Mouse (Mus musculus) limb, embryonic 12.5 days (tissue): ENCODE measurements around the gene Nos1. TPM values are rescaled to one million over a fixed set of nuclear protein-coding genes. Genes with fewer than 3 reads are reported as not detected.

ENCODE experiments used
- ATAC-seq: fragments of 200-750 bp; cut with Nextera tagmentation; 2 replicates; pipeline ENCODE4 v1.8.0; 2017; ENCODE audit warnings: low read depth, moderate TSS enrichment; ENCODE audit not compliant: insufficient number of reproducible peaks, insufficient read depth, low FRiP score, low TSS enrichment
- H3K27ac ChIP-seq: fragments of 300-500 bp; sonication (generic); 2 replicates; pipeline ENCODE4 v1.5.1; 2016; ENCODE audit warnings: mild to moderate bottlenecking, moderate library complexity
- H3K27me3 ChIP-seq: fragments of 300-500 bp; sonication (generic); 2 replicates; pipeline ENCODE4 v1.6.1; 2016; ENCODE audit warnings: mild to moderate bottlenecking, moderate library complexity
- H3K36me3 ChIP-seq: fragments of 300-500 bp; sonication (generic); 2 replicates; pipeline ENCODE4 v1.6.1; 2016; ENCODE audit warnings: mild to moderate bottlenecking, moderate library complexity
- H3K4me1 ChIP-seq: fragments of 300-500 bp; sonication (generic); replicated peaks from 2 replicates; pipeline ENCODE4 v1.6.1; 2016
- H3K4me2 ChIP-seq: fragments of 300-500 bp; sonication (generic); 2 replicates; pipeline ENCODE4 v1.6.1; 2016; ENCODE audit warnings: mild to moderate bottlenecking, moderate library complexity
- H3K4me3 ChIP-seq: fragments of 300-500 bp; sonication (generic); replicated peaks from 2 replicates; pipeline ENCODE4 v1.5.1; 2016; ENCODE audit warnings: mild to moderate bottlenecking
- H3K9ac ChIP-seq: fragments of 300-500 bp; sonication (generic); replicated peaks from 2 replicates; pipeline ENCODE4 v1.6.1; 2016; ENCODE audit warnings: mild to moderate bottlenecking, moderate library complexity
- H3K9me3 ChIP-seq: fragments of 300-500 bp; sonication (generic); 2 replicates; pipeline ENCODE4 v1.6.1; 2016; ENCODE audit warnings: mild to moderate bottlenecking, moderate library complexity
- WGBS: fragments of 180-500 bp; shearing (Covaris S2); methylation state at CpG from one replicate; pipeline ENCODE4 v1.1.7; 2016; 5-methylcytosine and 5-hydroxymethylcytosine counted together
- polyA plus RNA-seq: library from polyadenylated mRNA; unstranded; fragments of >200 nt; fragmentation: Nextera tagmentation; extraction: Ambion mirVana; gene quantifications from 2 replicates; pipeline ENCODE4 v1.2.1, GENCODE M21; 2016

Nos1 gene
- polyA plus RNA-seq, 1 experiment from 2014 or later = 0.21 TPM

DNA sequence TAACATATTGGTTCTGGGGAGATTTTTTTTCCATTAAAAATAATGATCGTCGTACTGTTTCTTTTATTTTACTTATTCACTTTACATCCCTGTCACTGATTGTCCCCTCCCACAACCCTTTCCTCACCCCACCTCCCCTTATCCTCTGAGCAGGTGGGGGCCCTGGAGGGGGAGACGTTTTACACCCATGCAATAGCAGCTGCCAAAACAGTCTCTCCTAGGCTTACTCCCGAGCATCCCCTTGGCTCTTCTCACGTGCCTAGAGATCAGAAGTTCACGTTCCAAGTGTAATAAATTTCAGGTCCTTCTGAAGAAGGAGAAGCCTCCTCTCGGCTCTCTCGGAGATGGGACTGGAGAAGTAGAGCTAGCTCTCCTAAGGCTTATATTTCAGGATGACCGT lies 20.0 kb downstream of the Nos1 start:
- ATAC-seq = no peak
- H3K4me1 ChIP-seq = no peaks in the 10 kb centered on the region; the same call in 1 of the 2 replicates
- WGBS = 60% methylated on average over 9 of the region's 9 CpGs

DNA sequence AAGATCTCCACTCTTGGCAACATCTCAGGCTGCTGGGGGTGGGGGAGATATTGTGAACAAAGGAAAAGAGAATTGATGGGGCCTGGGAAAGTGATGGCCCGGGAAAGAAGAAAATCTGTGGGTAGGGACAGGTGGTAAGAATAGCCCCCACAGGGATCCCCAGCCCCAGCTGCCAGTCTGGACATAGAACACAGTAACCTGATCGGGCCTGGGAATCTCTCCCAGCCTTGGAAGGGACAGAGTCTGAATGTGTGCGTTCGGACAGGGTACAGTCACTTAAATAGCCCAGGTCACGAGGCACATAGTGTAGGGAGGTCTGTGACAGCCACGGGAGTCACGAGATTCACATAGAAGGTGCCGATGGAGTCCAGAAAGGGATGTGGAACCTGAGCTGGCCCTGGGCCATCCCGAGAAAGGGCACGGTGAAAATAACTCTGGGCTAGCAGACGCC lies 21.3 kb downstream of the Nos1 start:
- Histone ChIP-seq H3K36me3 (no peaks in the 10 kb centered on the region), H3K9me3 (no peaks in the 10 kb centered on the region), H3K27me3 (0 out of 2 replicates have a peak, but pooled peaks cover 3% of the 10 kb centered on the region), H3K4me3 (no peak overlapping the region), H3K27ac (no peak overlapping the region), H3K9ac (no peak overlapping the region), H3K4me1 (no peaks in the 10 kb centered on the region; the same call in 1 of the 2 replicates), H3K4me2 (no peak overlapping the region)
- ATAC-seq = no peak
- 76% methylated on average over 11 of the region's 11 CpGs for WGBS

More for the DNA sequence above, 20.0 kb downstream of the Nos1 start:
- H3K9me3 ChIP-seq = no peaks in the 10 kb centered on the region
- H3K36me3 ChIP-seq = no peaks in the 10 kb centered on the region
- H3K27me3 ChIP-seq = no peaks in the 10 kb centered on the region
- H3K4me3 ChIP-seq = no peak overlapping the region
- no peak overlapping the region for H3K9ac ChIP-seq
- no peak overlapping the region for H3K4me2 ChIP-seq
- H3K27ac ChIP-seq = no peak overlapping the region

GRCm38 (mm10) chr5:117803551-117803950 lies 22.7 kb downstream of the Nos1 start:
- Histone ChIP-seq H3K27ac (no peak overlapping the region), H3K9ac (no peak overlapping the region), H3K9me3 (no peaks in the 10 kb centered on the region), H3K4me2 (no peak overlapping the region), H3K4me3 (no peak overlapping the region), H3K4me1 (no peaks in the 10 kb centered on the region; the same call in 1 of the 2 replicates), H3K36me3 (no peaks in the 10 kb centered on the region), H3K27me3 (0 out of 2 replicates have a peak, but pooled peaks cover 3% of the 10 kb centered on the region)
- 75% methylated on average over 7 of the region's 7 CpGs for WGBS
- ATAC-seq = no peak

DNA sequence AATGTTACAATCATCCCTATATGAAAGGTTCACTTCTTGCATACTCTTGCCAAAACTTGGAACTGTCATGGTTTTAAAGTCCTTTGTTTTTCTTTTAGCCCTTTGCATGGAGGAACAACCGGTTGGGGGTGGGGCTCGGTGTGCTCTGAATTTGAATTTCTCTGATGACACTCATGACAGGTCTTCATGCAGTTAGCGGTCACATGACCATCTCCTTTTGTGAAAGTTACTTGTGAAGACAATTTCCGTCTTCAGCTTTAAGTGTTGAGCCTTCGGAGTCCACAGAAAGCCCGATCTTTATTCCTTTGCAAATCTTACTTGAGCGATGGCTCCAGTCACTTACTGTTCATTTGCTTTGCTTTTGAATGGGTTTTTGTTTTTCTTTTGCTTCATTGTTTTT lies 30.1 kb downstream of the Nos1 start:
- H3K4me2 ChIP-seq = no peak overlapping the region
- H3K27me3 ChIP-seq = 0 out of 2 replicates have a peak, but pooled peaks cover 3% of the 10 kb centered on the region
- H3K9ac ChIP-seq = no peak overlapping the region
- no peaks in the 10 kb centered on the region for H3K36me3 ChIP-seq
- H3K4me3 ChIP-seq = no peak overlapping the region
- WGBS = 89% methylated on average over 7 of the region's 7 CpGs
- no peak for ATAC-seq
- H3K4me1 ChIP-seq = no peaks in the 10 kb centered on the region; the same call in 1 of the 2 replicates
- no peak overlapping the region for H3K27ac ChIP-seq
- H3K9me3 ChIP-seq = no peaks in the 10 kb centered on the region

DNA sequence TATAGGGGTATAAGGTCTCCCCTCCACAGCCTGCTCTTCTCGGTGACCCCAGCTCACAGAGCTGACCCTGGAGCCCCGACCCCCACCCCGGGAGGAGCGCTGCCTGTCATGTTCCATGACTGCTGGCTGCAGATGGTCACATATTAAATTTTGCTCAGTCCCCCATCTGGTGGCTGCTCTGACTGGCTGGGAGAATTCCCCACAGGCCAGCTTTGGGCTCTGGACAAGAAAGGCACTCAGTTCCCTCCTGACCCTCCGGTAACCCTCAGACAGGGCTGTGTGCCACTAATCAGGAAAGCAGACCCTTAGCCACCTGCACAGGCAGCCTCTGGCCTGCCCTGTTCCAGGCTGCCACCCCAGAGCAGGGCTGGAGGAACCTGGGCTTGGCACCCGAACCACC lies 38.0 kb downstream of the Nos1 start:
- no peak overlapping the region for H3K4me2 ChIP-seq
- WGBS = 76% methylated on average over 6 of the region's 6 CpGs
- no peaks in the 10 kb centered on the region for H3K27me3 ChIP-seq
- no peak overlapping the region for H3K4me3 ChIP-seq
- no peaks in the 10 kb centered on the region for H3K9me3 ChIP-seq
- no peaks in the 10 kb centered on the region; the same call in 1 of the 2 replicates for H3K4me1 ChIP-seq
- no peak overlapping the region for H3K27ac ChIP-seq
- ATAC-seq = no peak
- H3K9ac ChIP-seq = no peak overlapping the region
- H3K36me3 ChIP-seq = no peaks in the 10 kb centered on the region

- Histone ChIP-seq H3K4me1 (no peaks in the 10 kb centered on the region; the same call in 1 of the 2 replicates), H3K36me3 (no peaks in the 10 kb centered on the region), H3K4me3 (no peak overlapping the region), H3K9me3 (peaks cover 6% of the 10 kb centered on the region; the same call in 1 of the 2 replicates), H3K27me3 (no peaks in the 10 kb centered on the region), H3K27ac (no peak overlapping the region), H3K9ac (no peak overlapping the region), H3K4me2 (no peak overlapping the region)
- ATAC-seq = no peak
- WGBS = 71% methylated on average over 7 of the region's 7 CpGs
These were observed 39.6 kb downstream of the Nos1 start for GRCm38 (mm10) chr5:117820445-117820844.

- Histone ChIP-seq H3K36me3 (no peaks in the 10 kb centered on the region), H3K4me2 (no peak overlapping the region), H3K4me3 (no peak overlapping the region), H3K4me1 (no peaks in the 10 kb centered on the region), H3K9ac (no peak overlapping the region), H3K27me3 (no peaks in the 10 kb centered on the region), H3K27ac (no peak overlapping the region), H3K9me3 (peaks cover 6% of the 10 kb centered on the region; the same call in 1 of the 2 replicates)
- WGBS = 92% methylated on average over 9 of the region's 9 CpGs
- no peak for ATAC-seq
These were observed 43.0 kb downstream of the Nos1 start for GRCm38 (mm10) chr5:117823811-117824210.

DNA sequence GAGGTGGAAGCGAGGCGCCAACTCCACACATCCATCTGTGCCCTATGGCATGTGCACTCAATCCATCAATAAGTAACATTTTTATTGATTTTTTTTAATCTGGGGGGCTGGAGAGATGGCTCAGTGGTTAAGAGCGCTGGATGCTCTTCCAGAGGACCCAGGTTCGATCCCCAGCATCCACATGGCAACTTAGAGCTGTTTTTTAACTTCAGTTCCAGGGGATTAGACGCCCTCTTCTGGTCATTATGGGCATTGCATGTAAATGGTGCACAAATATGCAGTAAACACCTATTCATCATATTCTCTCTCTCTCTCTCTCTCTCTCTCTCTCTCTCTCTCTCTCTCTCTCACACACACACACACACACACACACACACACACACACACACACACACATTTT lies 43.7 kb downstream of the Nos1 start:
- no peak for ATAC-seq
- Histone ChIP-seq H3K36me3 (no peaks in the 10 kb centered on the region), H3K9me3 (peaks cover 6% of the 10 kb centered on the region; the same call in 1 of the 2 replicates), H3K4me2 (no peak overlapping the region), H3K4me3 (no peak overlapping the region), H3K9ac (no peak overlapping the region), H3K27me3 (no peaks in the 10 kb centered on the region), H3K27ac (no peak overlapping the region), H3K4me1 (no peaks in the 10 kb centered on the region)
- WGBS = 73% methylated on average over 5 of the region's 5 CpGs

- no peak overlapping the region for H3K4me2 ChIP-seq
- peaks cover 6% of the 10 kb centered on the region; the same call in 1 of the 2 replicates for H3K9me3 ChIP-seq
- no peaks in the 10 kb centered on the region for H3K4me1 ChIP-seq
- 79% methylated on average over 11 of the region's 11 CpGs for WGBS
- H3K27me3 ChIP-seq = no peaks in the 10 kb centered on the region
- H3K4me3 ChIP-seq = no peak overlapping the region
- no peaks in the 10 kb centered on the region for H3K36me3 ChIP-seq
- no peak overlapping the region for H3K27ac ChIP-seq
- no peak overlapping the region for H3K9ac ChIP-seq
- ATAC-seq = no peak
These were observed 44.5 kb downstream of the Nos1 start for GRCm38 (mm10) chr5:117825336-117825735.

DNA sequence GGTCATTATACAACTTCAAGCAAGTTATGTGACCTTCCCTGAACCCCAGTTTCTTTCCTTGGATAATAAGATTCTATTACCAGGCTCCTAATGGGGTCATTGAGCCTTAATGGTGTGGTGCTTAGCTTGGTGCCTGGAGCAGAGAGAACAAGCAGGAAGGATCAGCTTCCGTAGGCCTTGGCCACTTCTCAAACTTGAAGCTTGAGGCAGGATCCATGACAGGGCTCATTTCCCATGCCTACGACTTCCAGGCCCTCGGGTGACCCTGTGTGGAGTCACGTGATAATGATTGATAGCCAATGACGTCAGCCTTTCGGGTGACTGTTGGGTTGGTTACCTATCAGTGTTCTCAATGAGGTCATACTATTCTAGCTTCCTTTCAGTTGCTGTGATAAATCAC lies 46.5 kb downstream of the Nos1 start:
- no peaks in the 10 kb centered on the region for H3K4me1 ChIP-seq
- no peak overlapping the region for H3K27ac ChIP-seq
- H3K27me3 ChIP-seq = no peaks in the 10 kb centered on the region
- peaks cover 6% of the 10 kb centered on the region; the same call in 1 of the 2 replicates for H3K9me3 ChIP-seq
- ATAC-seq = no peak
- H3K36me3 ChIP-seq = no peaks in the 10 kb centered on the region
- no peak overlapping the region for H3K9ac ChIP-seq
- no peak overlapping the region for H3K4me2 ChIP-seq
- WGBS = 79% methylated on average over 6 of the region's 6 CpGs
- no peak overlapping the region for H3K4me3 ChIP-seq

- no peak overlapping the region for H3K27ac ChIP-seq
- 5% methylated on average over 5 of the region's 5 CpGs for WGBS
These were observed 56.1 kb downstream of the Nos1 start for GRCm38 (mm10) chr5:117836930-117837329.

GRCm38 (mm10) chr5:117837731-117838130 lies 56.9 kb downstream of the Nos1 start:
- H3K27me3 ChIP-seq = peaks cover 68% of the 10 kb centered on the region
- H3K4me1 ChIP-seq = peaks cover 9% of the 10 kb centered on the region
- H3K9me3 ChIP-seq = peaks cover 2% of the 10 kb centered on the region; the same call in 1 of the 2 replicates
- no peak overlapping the region for H3K9ac ChIP-seq
- ATAC-seq = no peak
- H3K27ac ChIP-seq = no peak overlapping the region
- H3K4me3 ChIP-seq = no peak overlapping the region
- no peaks in the 10 kb centered on the region for H3K36me3 ChIP-seq
- no peak overlapping the region for H3K4me2 ChIP-seq
- WGBS = 25% methylated on average over 9 of the region's 9 CpGs

More at GRCm38 (mm10) chr5:117836930-117837329, 56.1 kb downstream of the Nos1 start:
- peaks cover 3% of the 10 kb centered on the region; the same call in 1 of the 2 replicates for H3K4me1 ChIP-seq
- H3K4me3 ChIP-seq = no peak overlapping the region
- H3K36me3 ChIP-seq = no peaks in the 10 kb centered on the region
- H3K4me2 ChIP-seq = no peak overlapping the region
- H3K9ac ChIP-seq = no peak overlapping the region
- H3K9me3 ChIP-seq = peaks cover 2% of the 10 kb centered on the region; the same call in 1 of the 2 replicates
- H3K27me3 ChIP-seq = peaks cover 62% of the 10 kb centered on the region
- ATAC-seq = no peak
